Mouse (Mus musculus) thymus, adult 2 months (tissue): ENCODE results near the gene Ccnh.

ENCODE experiments used
- CTCF ChIP-seq: fragments of 200-500 bp; IDR thresholded peaks from 2 replicates; pipeline ENCODE4 v1.5.1; 2012; ENCODE audit warnings: mild to moderate bottlenecking, control low read depth, low read length, moderate library complexity, borderline replicate concordance; ENCODE audit not compliant: control insufficient read depth, poor library complexity, insufficient read depth; ENCODE audit errors: extremely low read depth
- POLR2A ChIP-seq: fragments of 200-500 bp; IDR thresholded peaks from 2 replicates; pipeline ENCODE4 v1.6.1; 2012; ENCODE audit warnings: mild to moderate bottlenecking, low read length, control low read depth, moderate library complexity; ENCODE audit not compliant: control insufficient read depth, poor library complexity, insufficient read depth; ENCODE audit errors: extremely low read depth

GRCm38 (mm10) chr13:85210353-85210752 lies 21.1 kb downstream of the Ccnh start:
- TF ChIP-seq POLR2A, result no peak
- TF ChIP-seq CTCF, result no peak
